Mouse (Mus musculus) limb, embryonic 15.5 days (tissue): ENCODE measurements around the gene Acacb. TPM values are rescaled to one million over a fixed set of nuclear protein-coding genes. Genes with fewer than 3 reads are reported as not detected.

ENCODE experiments used
- ATAC-seq: fragments of 200-750 bp; cut with Nextera tagmentation; 2 replicates; pipeline ENCODE4 v1.8.0; 2017; ENCODE audit warnings: low read depth, moderate TSS enrichment; ENCODE audit not compliant: insufficient number of reproducible peaks, low FRiP score, low TSS enrichment
- H3K27ac ChIP-seq: fragments of 300-500 bp; sonication (generic); 2 replicates; pipeline ENCODE4 v1.5.1; 2015; ENCODE audit warnings: moderate library complexity, mild to moderate bottlenecking, inconsistent platforms
- H3K27me3 ChIP-seq: fragments of 300-500 bp; sonication (generic); 2 replicates; pipeline ENCODE4 v1.6.1; 2015; ENCODE audit warnings: inconsistent platforms
- H3K36me3 ChIP-seq: fragments of 300-500 bp; sonication (generic); 2 replicates; pipeline ENCODE4 v1.6.1; 2015; ENCODE audit warnings: inconsistent platforms
- H3K4me1 ChIP-seq: fragments of 300-500 bp; sonication (generic); 2 replicates; pipeline ENCODE4 v1.6.1; 2015; ENCODE audit warnings: inconsistent platforms
- H3K4me2 ChIP-seq: fragments of 300-500 bp; sonication (generic); 2 replicates; pipeline ENCODE4 v1.6.1; 2015; ENCODE audit warnings: mild to moderate bottlenecking, inconsistent platforms
- H3K4me3 ChIP-seq: fragments of 300-500 bp; sonication (generic); 2 replicates; pipeline ENCODE4 v1.5.1; 2015; ENCODE audit warnings: mild to moderate bottlenecking, inconsistent platforms
- H3K9ac ChIP-seq: fragments of 300-500 bp; sonication (generic); 2 replicates; pipeline ENCODE4 v1.6.1; 2015; ENCODE audit warnings: inconsistent platforms
- H3K9me3 ChIP-seq: fragments of 300-500 bp; sonication (generic); 2 replicates; pipeline ENCODE4 v1.6.1; 2016; ENCODE audit warnings: inconsistent platforms
- WGBS: fragments of 180-500 bp; shearing (Covaris S2); methylation state at CpG from one replicate; pipeline ENCODE4 v1.1.7; 2015; 5-methylcytosine and 5-hydroxymethylcytosine counted together
- polyA plus RNA-seq: library from polyadenylated mRNA; unstranded; fragments of >200 nt; fragmentation: Nextera tagmentation; extraction: Ambion mirVana; gene quantifications from 2 replicates; pipeline ENCODE4 v1.2.1, GENCODE M21; 2015

The Acacb gene
- polyA plus RNA-seq, 1 experiment from 2014 or later, result 1.7 TPM

- no peak overlapping the region for H3K4me2 ChIP-seq
- ATAC-seq, result no peak
- 61% methylated on average over 22 of the region's 22 CpGs for WGBS
- H3K9ac ChIP-seq, result no peak overlapping the region
- no peak overlapping the region for H3K27ac ChIP-seq
- peaks cover 19% of the 10 kb centered on the region for H3K4me1 ChIP-seq
- H3K36me3 ChIP-seq, result no peaks in the 10 kb centered on the region
- H3K9me3 ChIP-seq, result no peaks in the 10 kb centered on the region
- no peak overlapping the region for H3K4me3 ChIP-seq
- H3K27me3 ChIP-seq, result no peaks in the 10 kb centered on the region
Measured at GRCm38 (mm10) chr5:114299156-114299855, 153.0 kb downstream of the Acacb start.

DNA sequence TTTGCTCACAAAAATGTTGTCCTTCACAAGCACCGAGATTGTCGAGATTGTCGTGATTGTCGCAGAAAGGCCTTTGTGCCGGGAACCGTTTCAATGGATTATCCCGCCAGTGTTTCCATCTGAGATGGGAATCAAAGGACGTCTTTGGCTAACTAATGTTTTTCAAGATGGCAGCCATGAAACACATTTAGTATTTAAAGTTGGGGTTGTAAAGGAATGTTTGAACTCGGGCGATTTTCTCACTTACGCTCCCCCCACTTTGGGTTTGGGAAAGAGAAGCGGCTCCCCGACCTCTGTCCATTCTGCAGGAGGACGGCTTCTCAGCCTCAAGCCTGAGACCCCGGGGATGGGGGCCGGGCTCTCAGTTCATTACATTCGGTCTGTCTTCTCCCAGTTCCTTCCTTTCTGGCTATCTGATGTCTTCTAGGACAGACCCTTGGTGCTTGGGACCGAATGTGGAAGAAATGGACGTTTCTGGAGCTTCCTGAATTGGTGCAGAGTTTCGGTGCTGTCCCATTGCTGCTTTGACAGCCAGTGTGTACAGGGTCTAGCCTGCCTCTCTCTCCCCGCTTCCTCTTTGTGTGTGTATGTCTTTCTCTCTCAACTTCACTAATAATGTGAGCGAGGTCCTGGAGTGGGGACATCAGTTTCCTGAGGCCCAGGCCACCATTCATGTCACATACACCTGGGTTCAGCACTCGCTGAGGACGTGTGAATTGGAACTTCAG is 153.7 kb downstream of the Acacb start:
- H3K27me3 ChIP-seq, result no peaks in the 10 kb centered on the region
- no peak overlapping the region for H3K4me3 ChIP-seq
- no peak overlapping the region for H3K27ac ChIP-seq
- no peak overlapping the region for H3K9ac ChIP-seq
- no peak for ATAC-seq
- H3K4me2 ChIP-seq, result no peak overlapping the region
- WGBS, result 86% methylated on average over 24 of the region's 24 CpGs
- peaks cover 19% of the 10 kb centered on the region for H3K4me1 ChIP-seq
- H3K36me3 ChIP-seq, result no peaks in the 10 kb centered on the region
- H3K9me3 ChIP-seq, result no peaks in the 10 kb centered on the region

Other genes with a start within 250 kb of the Acacb start
- 98.4 and 105 TPM in 2 replicates for gene Coro1c, start 237.8 kb upstream of the Acacb start, polyA plus RNA-seq
- 10.3 and 13.2 TPM in 2 replicates for gene Ssh1, start 152.6 kb upstream of the Acacb start, polyA plus RNA-seq
- not detected in 2 replicates for gene Dao, start 142.8 kb upstream of the Acacb start, polyA plus RNA-seq
- 11.8 and 11.9 TPM in 2 replicates for gene Usp30, start 81.1 kb upstream of the Acacb start, polyA plus RNA-seq
- gene Svop, start 55.0 kb upstream of the Acacb start, polyA plus RNA-seq, result 0.12 and 0.24 TPM in 2 replicates
- gene Alkbh2, start 18.3 kb upstream of the Acacb start, polyA plus RNA-seq, result 10.0 and 10.4 TPM in 2 replicates
- gene Ung, start 16.1 kb upstream of the Acacb start, polyA plus RNA-seq, result 35.3 and 38.3 TPM in 2 replicates
- not detected in 2 replicates for gene Foxn4, start 127.3 kb downstream of the Acacb start, polyA plus RNA-seq
- gene Myo1h, start 142.6 kb downstream of the Acacb start, polyA plus RNA-seq, result 2.2 and 3.7 TPM in 2 replicates
- gene Kctd10, start 234.0 kb downstream of the Acacb start, polyA plus RNA-seq, result 112 and 117 TPM in 2 replicates
- 39.6 and 41.9 TPM in 2 replicates for gene Ube3b, start 234.1 kb downstream of the Acacb start, polyA plus RNA-seq